Mouse (Mus musculus): Measurements from ENCODE around the gene Fam92b. TPM values are rescaled to one million over a fixed set of nuclear protein-coding genes. Genes with fewer than 3 reads are reported as not detected.

Fam92b gene
- 1.2 and 1.5 TPM in 2 replicates for polyA plus RNA-seq (2021; fragmentation: Nextera tagmentation)
- long read RNA-seq, experiment 1: 0 reads
- long read RNA-seq, experiment 2, partial matches to known transcripts: 0 of 1 reads
- long read RNA-seq, experiment 2, other reads (novel, unspliced or antisense): 1 of 1 reads

GRCm38 (mm10) chr8:120177318-120178123 is at the start of gene Fam92b:
TSS of gene Fam92b (minus strand) at chr8:120177466.

Other genes with a start within 250 kb of the Fam92b start
- 0.74 and 1.3 TPM in 2 replicates for gene Crispld2, start 185.0 kb downstream of the Fam92b start, polyA plus RNA-seq (2021; fragmentation: Nextera tagmentation)
- gene Zdhhc7, start 76.0 kb downstream of the Fam92b start, polyA plus RNA-seq (2021; fragmentation: Nextera tagmentation): 20.9 and 22.1 TPM in 2 replicates
- gene 6430548M08Rik, start 63.3 kb downstream of the Fam92b start, polyA plus RNA-seq (2021; fragmentation: Nextera tagmentation): 42.1 and 44.7 TPM in 2 replicates
- gene Gse1, start 51.0 kb upstream of the Fam92b start, polyA plus RNA-seq (2021; fragmentation: Nextera tagmentation): 10.4 and 12.7 TPM in 2 replicates

All from layer of hippocampus, adult 6 months (tissue).